Mouse (Mus musculus) heart, postnatal 4 days (tissue): ENCODE measurements around the gene Lrfn3. TPM values are rescaled to one million over a fixed set of nuclear protein-coding genes. Genes with fewer than 3 reads are reported as not detected.

Experiments used
- DNase-seq: peaks from one replicate; pipeline ENCODE4 v3.0.0; 2021
- total RNA-seq, 2 experiments: library from RNA; stranded (reverse); gene quantifications; 2 replicates each; pipeline ENCODE4 v1.2.3; 2021

Lrfn3 gene
- total RNA-seq, 2 experiments from 2014 or later: 1.4 to 2.2 TPM

GRCm38 (mm10) chr7:30313666-30314320 lies 48.8 kb downstream of the Lrfn3 start:
- DNase-seq: no peak

- no peak for DNase-seq
These were observed 52.4 kb downstream of the Lrfn3 start for GRCm38 (mm10) chr7:30310136-30310535.

GRCm38 (mm10) chr7:30309395-30310129 lies 53.0 kb downstream of the Lrfn3 start:
- DNase-seq: no peak

GRCm38 (mm10) chr7:30308076-30309005 lies 54.2 kb downstream of the Lrfn3 start, which contains the start of gene Alkbh6:
Gene Alkbh6, plus strand, starts transcription at chr7:30308717.
- peak; percentile 93 for DNase-seq

- DNase-seq: no peak
These were observed 56.3 kb downstream of the Lrfn3 start for GRCm38 (mm10) chr7:30306083-30306779.

Other genes starting within 250 kb of the Lrfn3 start
- gene Zfp382, start 240.8 kb downstream of the Lrfn3 start, total RNA-seq: 10 to 100 TPM; 10.5 to 11.0 TPM
- 10 to 100 TPM; 45.3 to 46.6 TPM for gene Zfp146, start 193.0 kb downstream of the Lrfn3 start, total RNA-seq
- 100 to 1,000 TPM; 693 to 795 TPM for gene Cox7a1, start 178.6 kb downstream of the Lrfn3 start, total RNA-seq
- 100 to 1,000 TPM; 251 to 261 TPM for gene Capns1, start 164.0 kb downstream of the Lrfn3 start, total RNA-seq
- 10 to 100 TPM; 61.9 to 70.3 TPM for gene Polr2i, start 130.8 kb downstream of the Lrfn3 start, total RNA-seq
- gene Tbcb, start 130.5 kb downstream of the Lrfn3 start, total RNA-seq: 10 to 100 TPM; 77.2 to 78.9 TPM
- not detected for gene Ovol3, start 127.0 kb downstream of the Lrfn3 start, total RNA-seq
- under 1 TPM; 0.38 to 0.54 TPM for gene Thap8, start 82.7 kb downstream of the Lrfn3 start, total RNA-seq
- gene Wdr62, start 82.4 kb downstream of the Lrfn3 start, total RNA-seq: 10 to 100 TPM in 1 of 2 experiments, 1 to 10 TPM in 1; 9.7 to 12.3 TPM
- gene Clip3, start 71.0 kb downstream of the Lrfn3 start, total RNA-seq: 10 to 100 TPM; 10.1 to 12.8 TPM
- 10 to 100 TPM; 29.4 to 30.8 TPM for gene Alkbh6, start 54.1 kb downstream of the Lrfn3 start, total RNA-seq
- 1 to 10 TPM; 1.3 to 3.2 TPM for gene Syne4, start 48.0 kb downstream of the Lrfn3 start, total RNA-seq
- under 1 TPM; 0.70 to 0.91 TPM for gene E130208F15Rik, start 41.0 kb downstream of the Lrfn3 start, total RNA-seq
- gene Sdhaf1, start 38.9 kb downstream of the Lrfn3 start, total RNA-seq: 10 to 100 TPM; 15.5 to 16.6 TPM
- 10 to 100 TPM; 11.1 to 13.5 TPM for gene Tyrobp, start 51.0 kb upstream of the Lrfn3 start, total RNA-seq
- under 1 TPM in 1 of 2 experiments, not detected in 1; 0.88 TPM for gene Hcst, start 57.1 kb upstream of the Lrfn3 start, total RNA-seq
- gene Nfkbid, start 59.0 kb upstream of the Lrfn3 start, total RNA-seq: 1 to 10 TPM in 1 of 2 experiments, under 1 TPM in 1; 0.43 to 1.3 TPM
- gene Aplp1, start 82.8 kb upstream of the Lrfn3 start, total RNA-seq: 1 to 10 TPM; 6.0 to 7.4 TPM
- under 1 TPM in 1 of 2 experiments, not detected in 1; 0.34 TPM for gene Kirrel2, start 94.9 kb upstream of the Lrfn3 start, total RNA-seq
- gene Nphs1, start 95.5 kb upstream of the Lrfn3 start, total RNA-seq: not detected
- gene Prodh2, start 130.8 kb upstream of the Lrfn3 start, total RNA-seq: not detected
- 10 to 100 TPM in 1 of 2 experiments, 1 to 10 TPM in 1; 7.3 to 12.8 TPM for gene Arhgap33, start 172.3 kb upstream of the Lrfn3 start, total RNA-seq
- 100 to 1,000 TPM; 279 to 308 TPM for gene Hspb6, start 189.4 kb upstream of the Lrfn3 start, total RNA-seq
- 1 to 10 TPM; 5.2 to 7.8 TPM for gene Proser3, start 189.5 kb upstream of the Lrfn3 start, total RNA-seq
- gene Lin37, start 197.1 kb upstream of the Lrfn3 start, total RNA-seq: 10 to 100 TPM; 14.8 to 17.1 TPM
- gene U2af1l4, start 200.5 kb upstream of the Lrfn3 start, total RNA-seq: 10 to 100 TPM; 70.5 to 72.7 TPM
- 1 to 10 TPM; 2.1 to 3.1 TPM for gene Gm49396, start 200.6 kb upstream of the Lrfn3 start, total RNA-seq
- 10 to 100 TPM; 80.0 to 83.8 TPM for gene Psenen, start 200.9 kb upstream of the Lrfn3 start, total RNA-seq
- gene Igflr1, start 202.7 kb upstream of the Lrfn3 start, total RNA-seq: 1 to 10 TPM; 1.1 to 1.2 TPM
- 10 to 100 TPM; 29.5 to 35.8 TPM for gene Kmt2b, start 226.0 kb upstream of the Lrfn3 start, total RNA-seq
- gene Zbtb32, start 236.1 kb upstream of the Lrfn3 start, total RNA-seq: not detected